Comparison of ENCODE assay signal across 8 mouse cellular contexts in the genomic region with DNA sequence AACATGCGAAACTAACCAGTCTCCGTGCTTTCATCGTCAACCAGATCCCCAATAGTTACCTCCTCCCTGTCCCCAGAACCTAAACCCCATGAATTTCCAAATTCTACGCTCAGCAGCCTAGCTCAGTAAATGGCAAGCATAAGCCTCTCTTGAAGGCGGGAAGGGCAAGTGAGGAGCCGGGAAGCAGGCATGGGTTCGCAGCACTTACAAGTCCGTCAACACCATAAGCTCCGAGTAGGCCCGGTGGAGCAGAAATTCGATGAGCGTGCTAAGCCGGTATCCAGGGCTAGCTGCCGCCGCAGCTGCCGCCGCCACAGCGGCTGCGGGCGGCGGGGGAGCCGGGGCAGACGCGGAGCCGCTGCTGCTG. TPM values are rescaled to one million over a fixed set of nuclear protein-coding genes. Genes with fewer than 3 reads are reported as not detected.
DNase-seq lines count a peak whose midpoint lies in the region; ATAC-seq lines count a peak whose summit lies in the region.

No protein-coding gene starts in this region.

- peaks cover 7% of the 10 kb centered on the region for H3K4me1 ChIP-seq in lung, embryonic 16.5 days (replicated peaks; ENCODE audit: control insufficient read depth, insufficient read depth, low read length)

- H3K27ac ChIP-seq in lung, embryonic 16.5 days (ENCODE audit: low read length), result peak overlapping the region; percentile 97

- H3K9ac ChIP-seq in lung, embryonic 16.5 days (ENCODE audit: low read length), result peak overlapping the region; percentile 84

- H3K9me3 ChIP-seq in lung, embryonic 16.5 days (ENCODE audit: control insufficient read depth, low read length), result no peaks in the 10 kb centered on the region

- peak; percentile 26; the same call in 1 of the 2 replicates for ATAC-seq in lung, embryonic 16.5 days (ENCODE audit: low read depth)

- H3K4me2 ChIP-seq in lung, embryonic 16.5 days (ENCODE audit: low read depth, low read length), result peak overlapping the region; percentile 55

- peak overlapping the region; percentile 65 for H3K4me3 ChIP-seq in lung, embryonic 16.5 days (ENCODE audit: low read length)

- peak; percentile 23 for DNase-seq in embryo, embryonic 10 days (ENCODE audit: low spot score)
- no peak for DNase-seq in embryo, embryonic 11 days
- no peak for DNase-seq in lung, postnatal 4 days
- peak; percentile 31 for DNase-seq in forelimb bud, embryonic 11.5 days (ENCODE audit: low read depth, low spot score)
- DNase-seq in lung, postnatal 36 days, result peak; percentile 32
- DNase-seq in right cerebral cortex, postnatal 25 days, result no peak
- no peak for DNase-seq in adrenal gland, postnatal 10 days

- H3K27me3 ChIP-seq in lung, embryonic 16.5 days (ENCODE audit: control insufficient read depth, insufficient read depth, low read depth, low read length), result peaks cover 3% of the 10 kb centered on the region; the same call in 1 of the 2 replicates

- WGBS in lung, embryonic 16.5 days, result 13% methylated on average over 18 of the region's 25 CpGs

- no peaks in the 10 kb centered on the region for H3K36me3 ChIP-seq in lung, embryonic 16.5 days (ENCODE audit: control insufficient read depth, insufficient read depth, low read length)

RNA-seq across cellular contexts. Expression of a gene that starts 0.6 kb away (rescaled TPM):
- 9.8 and 11.1 TPM in 2 replicates for polyA plus RNA-seq in lung, embryonic 16.5 days (2015; fragmentation: Nextera tagmentation; extraction: Ambion mirVana)
- total RNA-seq in adrenal gland, postnatal 10 days (2021), result 10 to 100 TPM; 22.4 to 29.0 TPM

Comparison
In these comparisons a context has a peak if more than half of its experiments do, and no peak if none do; other contexts are left out.
1. DNase-seq: peak in embryo, embryonic 10 days (single experiment), forelimb bud, embryonic 11.5 days (single experiment) and lung, postnatal 36 days (single experiment); none in embryo, embryonic 11 days (single experiment), lung, postnatal 4 days (0 of 2), right cerebral cortex, postnatal 25 days (single experiment) and adrenal gland, postnatal 10 days (single experiment).